In genomic region chr14:73637460-73637859, GRCm38 (mm10) we compare ENCODE assay signal across 13 mouse cellular contexts. TPM values are rescaled to one million over a fixed set of nuclear protein-coding genes. Genes with fewer than 3 reads are reported as not detected.
A peak's percentile ranks its signal among the peaks of the same experiment; 100 is the strongest.
DNase-seq lines count a peak whose midpoint lies in the region; ATAC-seq and TF ChIP-seq lines count a peak whose summit lies in the region.
"Had no signal": no experiment of that assay in that cellular context is flagged by ENCODE, and none has a peak within 500 bp of the region (broad histone marks: within the 10 kb centered on the region; RNA-seq: fewer than 3 reads in every experiment).

No protein-coding gene starts in this region.

- intact Hi-C loops in heart, postnatal 36 days (cut with DNase I), result no loop called here

- peak; percentile 18 for DNase-seq in CD4-positive, CD25-positive, alpha-beta regulatory T cell, adult 2 months (ENCODE audit: low read depth, low spot score)
- peak; percentile 20 for DNase-seq in lung, embryonic 14.5 days
- no peak for DNase-seq in lung, postnatal 25 days (ENCODE audit: low spot score)
- peak; percentile 28 for DNase-seq in adrenal gland, postnatal 25 days
- no peak for DNase-seq in left cerebral cortex, adult 8-10 months (ENCODE audit: low spot score in 2 of 2)
- no peak for DNase-seq in heart, postnatal 36 days
- DNase-seq: gastrocnemius, postnatal 14 days had no signal

- H3K4me1 ChIP-seq in lung, embryonic 14.5 days (ENCODE audit: insufficient read depth), result no peaks in the 10 kb centered on the region
- H3K4me1 ChIP-seq: embryonic facial prominence, embryonic 15.5 days; hindbrain, embryonic 12.5 days had no signal

- H3K4me3 ChIP-seq in lung, embryonic 14.5 days (ENCODE audit: low read depth, low read length), result no peak overlapping the region
- H3K4me3 ChIP-seq: embryonic facial prominence, embryonic 15.5 days; hindbrain, embryonic 12.5 days had no signal

- H3K27ac ChIP-seq in lung, embryonic 14.5 days (ENCODE audit: low read depth), result no peak overlapping the region
- H3K27ac ChIP-seq: embryonic facial prominence, embryonic 15.5 days; hindbrain, embryonic 12.5 days had no signal

- no peaks in the 10 kb centered on the region for H3K9me3 ChIP-seq in lung, embryonic 14.5 days (ENCODE audit: low read depth, low read length)
- H3K9me3 ChIP-seq: embryonic facial prominence, embryonic 15.5 days; hindbrain, embryonic 12.5 days had no signal

- ATAC-seq in CD4-positive, CD25-positive, alpha-beta regulatory T cell, adult 4 months, result no peak
- no peak for ATAC-seq in lung, embryonic 14.5 days (ENCODE audit: insufficient read depth)
- ATAC-seq in megakaryocyte-erythroid progenitor cell, adult 5-6 weeks (replicated peaks; ENCODE audit: low FRiP score, low TSS enrichment, poor library complexity, severe bottlenecking), result peak; percentile 86

- no peak overlapping the region for H3K4me2 ChIP-seq in lung, embryonic 14.5 days
- H3K4me2 ChIP-seq: embryonic facial prominence, embryonic 15.5 days; hindbrain, embryonic 12.5 days had no signal

- no peak for TF ChIP-seq CTCF in lung, embryonic 14.5 days (IDR thresholded peaks at IDR 0.05; ENCODE audit: low read depth)

- no peaks in the 10 kb centered on the region for H3K27me3 ChIP-seq in lung, embryonic 14.5 days (ENCODE audit: insufficient read depth, low read length)
- H3K27me3 ChIP-seq: embryonic facial prominence, embryonic 15.5 days; hindbrain, embryonic 12.5 days had no signal

- no peak overlapping the region for H3K9ac ChIP-seq in lung, embryonic 14.5 days
- H3K9ac ChIP-seq: embryonic facial prominence, embryonic 15.5 days; hindbrain, embryonic 12.5 days had no signal

- H3K36me3 ChIP-seq in lung, embryonic 14.5 days (ENCODE audit: insufficient read depth), result no peaks in the 10 kb centered on the region
- H3K36me3 ChIP-seq: embryonic facial prominence, embryonic 15.5 days; hindbrain, embryonic 12.5 days had no signal

RNA-seq across cellular contexts. Expression of gene Gm21750, which starts 23.6 kb away (rescaled TPM):
- polyA plus RNA-seq in CD4-positive, CD25-positive, alpha-beta regulatory T cell, adult 4 months (2017; shearing (Covaris generic)), result not detected
- polyA plus RNA-seq in lung, embryonic 14.5 days (2014; fragmentation: Nextera tagmentation; extraction: Ambion mirVana), result not detected in 2 replicates
- not detected in 2 replicates for total RNA-seq in adrenal gland, postnatal 25 days (2021)
- 0.96 TPM in 1 of 2 replicates, not detected in the other for total RNA-seq in megakaryocyte-erythroid progenitor cell, adult 5-6 weeks (2014; fragmentation: Nextera tagmentation)
- total RNA-seq in megakaryocyte-erythroid progenitor cell, adult 5-6 weeks (2017), result not detected in 2 replicates
- total RNA-seq in left cerebral cortex, adult 8-10 months (2022), result under 1 TPM in 1 of 4 experiments, not detected in 3; 0.33 TPM
- not detected for total RNA-seq in heart, postnatal 36 days (2021)
- total RNA-seq: gastrocnemius, postnatal 14 days; left cerebral cortex, adult 18-20 months had no signal
- polyA plus RNA-seq: embryonic facial prominence, embryonic 15.5 days; hindbrain, embryonic 12.5 days; neural tube, embryonic 14.5 days had no signal

Comparison
In these comparisons a context has a peak if more than half of its experiments do, and no peak if none do; other contexts are left out.
1. DNase-seq: peak in CD4-positive, CD25-positive, alpha-beta regulatory T cell, adult 2 months (single experiment), lung, embryonic 14.5 days (single experiment) and adrenal gland, postnatal 25 days (single experiment); none in lung, postnatal 25 days (single experiment), left cerebral cortex, adult 8-10 months (0 of 2) and heart, postnatal 36 days (0 of 2).